Mouse (Mus musculus): ENCODE results near the gene Hsd17b10. TPM values are rescaled to one million over a fixed set of nuclear protein-coding genes. Genes with fewer than 3 reads are reported as not detected.

The Hsd17b10 gene
- polyA plus RNA-seq, 1 experiment from 2014 or later: 221 TPM

DNA sequence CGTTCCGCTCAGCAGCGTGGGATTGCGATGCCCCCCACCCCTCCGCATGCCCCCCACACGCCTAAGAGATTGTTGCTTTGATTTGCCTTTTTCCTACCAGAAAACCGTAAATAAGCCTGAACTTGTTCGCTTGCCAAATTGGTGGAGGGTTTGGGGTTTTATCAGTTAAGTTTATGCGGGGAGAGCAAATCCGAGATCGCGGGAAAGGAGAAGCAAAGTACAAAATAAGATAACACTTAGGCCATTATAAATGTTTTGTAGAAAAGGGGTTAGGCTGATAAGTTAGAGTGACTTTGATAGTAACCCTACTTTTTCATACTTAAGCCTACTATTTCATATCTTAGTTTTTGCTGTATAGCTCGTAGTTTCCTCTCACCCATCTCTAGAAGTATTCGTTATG, 15.5 kb downstream of the Hsd17b10 start:
- Histone ChIP-seq H3K27me3 (ENCODE audit: control insufficient read depth, insufficient read depth, low read length) (peaks cover 2% of the 10 kb centered on the region; the same call in 1 of the 2 replicates), H3K4me2 (ENCODE audit: low read depth, low read length) (peak overlapping the region; percentile 64), H3K27ac (ENCODE audit: low read length) (peak overlapping the region; percentile 50; the same call in 1 of the 2 replicates), H3K4me3 (ENCODE audit: low read length) (peak overlapping the region; percentile 69), H3K9me3 (replicated peaks; ENCODE audit: control insufficient read depth, low read length) (0 out of 2 replicates have a peak, but pooled peaks cover 2% of the 10 kb centered on the region), H3K9ac (ENCODE audit: low read length) (peak overlapping the region; percentile 80), H3K36me3 (ENCODE audit: control insufficient read depth, insufficient read depth) (no peaks in the 10 kb centered on the region; the same call in 1 of the 2 replicates), H3K4me1 (ENCODE audit: control insufficient read depth, insufficient read depth, low read length) (peaks cover 8% of the 10 kb centered on the region)
- 21% methylated on average over 14 of the region's 14 CpGs for WGBS
- ATAC-seq (replicated peaks; ENCODE audit: extremely low read depth, insufficient read depth, low FRiP score): no peak

DNA sequence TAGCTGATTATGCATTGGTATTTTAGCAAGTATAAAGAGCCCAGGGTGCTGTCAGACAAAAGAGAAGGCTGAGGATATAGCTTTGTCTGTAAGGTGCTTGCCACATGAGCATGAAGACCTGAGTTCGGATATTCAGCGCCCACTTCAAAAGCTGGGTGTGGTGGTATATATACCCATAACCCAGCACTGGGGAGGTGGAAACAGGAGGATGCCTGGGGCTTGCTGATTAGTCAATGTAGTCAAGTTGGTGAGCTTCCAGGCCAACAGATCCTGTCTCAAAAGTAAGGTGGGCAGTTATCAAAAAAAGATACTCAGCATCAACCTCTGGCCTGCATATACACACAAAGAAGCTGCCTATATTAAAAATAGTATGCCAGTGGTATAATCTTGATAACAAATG, 17.6 kb downstream of the Hsd17b10 start:
- H3K9ac ChIP-seq (ENCODE audit: low read length): no peak overlapping the region
- H3K9me3 ChIP-seq (replicated peaks; ENCODE audit: control insufficient read depth, low read length): no peaks in the 10 kb centered on the region
- H3K4me2 ChIP-seq (ENCODE audit: low read depth, low read length): no peak overlapping the region
- peaks cover 8% of the 10 kb centered on the region for H3K4me1 ChIP-seq (ENCODE audit: control insufficient read depth, insufficient read depth, low read length)
- ATAC-seq (replicated peaks; ENCODE audit: extremely low read depth, insufficient read depth, low FRiP score): no peak
- peaks cover 5% of the 10 kb centered on the region; the same call in 1 of the 2 replicates for H3K36me3 ChIP-seq (ENCODE audit: control insufficient read depth, insufficient read depth)
- 71% methylated on average over 2 of the region's 2 CpGs for WGBS
- no peak overlapping the region for H3K27ac ChIP-seq (ENCODE audit: low read length)
- no peak overlapping the region for H3K4me3 ChIP-seq (ENCODE audit: low read length)
- peaks cover 2% of the 10 kb centered on the region; the same call in 1 of the 2 replicates for H3K27me3 ChIP-seq (ENCODE audit: control insufficient read depth, insufficient read depth, low read length)

GRCm38 (mm10) chrX:152039865-152040264, 38.2 kb downstream of the Hsd17b10 start:
- Histone ChIP-seq H3K9ac (ENCODE audit: low read length) (no peak overlapping the region), H3K9me3 (replicated peaks; ENCODE audit: control insufficient read depth, low read length) (no peaks in the 10 kb centered on the region), H3K4me3 (ENCODE audit: low read length) (no peak overlapping the region), H3K4me2 (ENCODE audit: low read depth, low read length) (no peak overlapping the region), H3K27ac (ENCODE audit: low read length) (no peak overlapping the region), H3K27me3 (ENCODE audit: control insufficient read depth, insufficient read depth, low read length) (peaks cover 16% of the 10 kb centered on the region), H3K36me3 (ENCODE audit: control insufficient read depth, insufficient read depth) (peaks cover 17% of the 10 kb centered on the region), H3K4me1 (ENCODE audit: control insufficient read depth, insufficient read depth, low read length) (no peaks in the 10 kb centered on the region)
- no peak for ATAC-seq (replicated peaks; ENCODE audit: extremely low read depth, insufficient read depth, low FRiP score)

DNA sequence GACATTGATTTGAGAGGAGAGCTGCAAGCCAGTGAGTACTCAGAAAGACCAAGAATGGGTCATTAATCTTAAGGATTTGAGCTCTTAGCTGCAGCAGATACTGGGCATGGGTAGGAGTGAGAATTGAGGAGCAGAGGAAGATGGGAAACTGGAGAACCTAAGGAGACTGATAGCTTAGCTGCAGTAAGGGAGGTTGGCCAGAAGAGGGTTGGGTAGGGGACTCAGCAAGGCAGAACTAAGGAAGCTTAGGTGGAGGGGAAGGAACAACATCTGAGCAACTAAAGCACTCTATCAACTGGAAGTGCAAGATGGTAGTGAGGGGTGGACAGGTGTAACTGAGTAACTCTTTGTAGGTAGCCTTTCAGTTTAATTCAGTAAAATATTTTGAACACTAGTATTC, 45.6 kb downstream of the Hsd17b10 start:
- Histone ChIP-seq H3K4me1 (ENCODE audit: control insufficient read depth, insufficient read depth, low read length) (no peaks in the 10 kb centered on the region), H3K4me3 (ENCODE audit: low read length) (no peak overlapping the region), H3K27ac (ENCODE audit: low read length) (no peak overlapping the region), H3K36me3 (ENCODE audit: control insufficient read depth, insufficient read depth) (peaks cover 11% of the 10 kb centered on the region), H3K9me3 (replicated peaks; ENCODE audit: control insufficient read depth, low read length) (no peaks in the 10 kb centered on the region), H3K9ac (ENCODE audit: low read length) (no peak overlapping the region), H3K27me3 (ENCODE audit: control insufficient read depth, insufficient read depth, low read length) (peaks cover 8% of the 10 kb centered on the region), H3K4me2 (ENCODE audit: low read depth, low read length) (no peak overlapping the region)
- no peak for ATAC-seq (replicated peaks; ENCODE audit: extremely low read depth, insufficient read depth, low FRiP score)

DNA sequence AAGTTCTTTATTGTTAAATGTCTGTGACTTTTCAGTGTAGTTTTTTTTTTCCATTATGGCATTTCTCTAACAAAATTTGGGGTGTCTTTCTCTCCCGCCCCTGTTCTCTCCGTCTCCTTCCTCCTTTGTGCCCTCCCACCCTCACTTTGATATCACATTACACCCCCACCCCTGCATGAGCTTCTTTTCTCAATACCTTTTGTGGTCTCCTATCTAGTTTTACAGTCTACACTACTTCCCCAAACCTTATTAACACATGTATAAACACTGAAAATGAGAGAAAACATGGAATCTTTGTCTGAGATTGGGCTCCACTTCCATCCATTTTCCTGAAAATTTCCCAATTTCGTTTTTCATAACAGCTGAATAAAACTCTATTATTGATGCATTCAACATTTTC, 50.9 kb downstream of the Hsd17b10 start:
- Histone ChIP-seq H3K9ac (ENCODE audit: low read length) (no peak overlapping the region), H3K4me2 (ENCODE audit: low read depth, low read length) (no peak overlapping the region), H3K36me3 (ENCODE audit: control insufficient read depth, insufficient read depth) (peaks cover 7% of the 10 kb centered on the region), H3K27me3 (ENCODE audit: control insufficient read depth, insufficient read depth, low read length) (peaks cover 7% of the 10 kb centered on the region), H3K4me1 (ENCODE audit: control insufficient read depth, insufficient read depth, low read length) (no peaks in the 10 kb centered on the region), H3K27ac (ENCODE audit: low read length) (no peak overlapping the region), H3K4me3 (ENCODE audit: low read length) (no peak overlapping the region), H3K9me3 (replicated peaks; ENCODE audit: control insufficient read depth, low read length) (no peaks in the 10 kb centered on the region)
- no peak for ATAC-seq (replicated peaks; ENCODE audit: extremely low read depth, insufficient read depth, low FRiP score)
- 67% methylated on average over 3 of the region's 3 CpGs for WGBS

Other genes starting within 250 kb of the Hsd17b10 start
- 30.7 and 34.2 TPM in 2 replicates for gene Huwe1, start 201.0 kb upstream of the Hsd17b10 start, polyA plus RNA-seq (2015; fragmentation: Nextera tagmentation; extraction: Ambion mirVana)
- 2.4 and 4.2 TPM in 2 replicates for gene Ribc1, start 14.4 kb downstream of the Hsd17b10 start, polyA plus RNA-seq (2015; fragmentation: Nextera tagmentation; extraction: Ambion mirVana)
- 67.5 and 83.4 TPM in 2 replicates for gene Smc1a, start 14.6 kb downstream of the Hsd17b10 start, polyA plus RNA-seq (2015; fragmentation: Nextera tagmentation; extraction: Ambion mirVana)
- 41.7 and 49.4 TPM in 2 replicates for gene Iqsec2, start 142.4 kb downstream of the Hsd17b10 start, polyA plus RNA-seq (2015; fragmentation: Nextera tagmentation; extraction: Ambion mirVana)
- gene Kdm5c, start 231.2 kb downstream of the Hsd17b10 start, polyA plus RNA-seq (2015; fragmentation: Nextera tagmentation; extraction: Ambion mirVana): 32.4 and 33.9 TPM in 2 replicates

Measured in heart, embryonic 16.5 days (tissue).